Mouse (Mus musculus) stomach, postnatal 0 days (tissue): ENCODE results near the gene Nf1.

Experiments
- CTCF ChIP-seq: IDR thresholded peaks from 2 replicates; pipeline ENCODE4 v1.5.1; 2016; ENCODE audit warnings: antibody characterized with exemption, low read depth, mild to moderate bottlenecking, moderate library complexity
- EP300 ChIP-seq: optimal IDR thresholded peaks from 2 replicates; pipeline ENCODE3; 2016; ENCODE audit warnings: antibody characterized with exemption

DNA sequence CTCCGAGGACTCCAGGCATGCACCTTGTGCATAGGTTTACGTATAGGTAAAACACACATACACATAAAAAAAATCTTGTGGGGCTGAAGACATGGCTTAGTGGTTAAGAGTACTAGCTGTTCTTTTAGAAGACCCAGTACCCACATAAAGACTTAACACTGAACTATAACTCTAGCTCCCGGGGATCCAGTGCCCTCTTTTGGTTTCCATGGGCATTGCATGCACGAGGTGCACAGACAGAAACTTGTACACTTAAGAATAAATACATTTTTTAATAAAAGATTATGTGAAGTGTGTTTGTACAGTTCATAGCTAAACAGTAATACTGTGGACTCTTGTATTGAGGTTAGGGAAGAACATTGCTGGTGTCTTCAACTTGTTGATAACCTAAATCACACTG, 33.5 kb downstream of the Nf1 start:
- TF ChIP-seq CTCF (peak; percentile 43), EP300 (no peak)
